Mouse (Mus musculus) ovary, postnatal 36 days (tissue): Measurements from ENCODE around the gene Atp8b4.

ENCODE experiments used
- DNase-seq: peaks from one replicate; pipeline ENCODE4 v3.0.0; 2022; ENCODE audit warnings: low spot score, mixed read lengths

Gene Atp8b4

GRCm38 (mm10) chr2:126287942-126288341, 212.5 kb downstream of the Atp8b4 start:
- DNase-seq = no peak

- no peak for DNase-seq
Observed at GRCm38 (mm10) chr2:126286420-126286819, 214.1 kb downstream of the Atp8b4 start.

- no peak for DNase-seq
Observed at GRCm38 (mm10) chr2:126284071-126284470, 216.4 kb downstream of the Atp8b4 start.

GRCm38 (mm10) chr2:126283086-126283485, 217.4 kb downstream of the Atp8b4 start:
- no peak for DNase-seq

- DNase-seq = no peak
Observed at GRCm38 (mm10) chr2:126275511-126275910, 225.0 kb downstream of the Atp8b4 start.

GRCm38 (mm10) chr2:126274826-126275405, 225.6 kb downstream of the Atp8b4 start:
- no peak for DNase-seq

- DNase-seq = no peak
Observed at GRCm38 (mm10) chr2:126274311-126274710, 226.2 kb downstream of the Atp8b4 start.
